Mouse (Mus musculus) frontal cortex, postnatal 10 days (tissue): ENCODE data around the gene Ranbp1.

ENCODE experiments used
- DNase-seq, 2 experiments: peaks; one replicate each; pipeline ENCODE4 v3.0.0; 2022; ENCODE audit warnings: low spot score in 2 of 2, mixed read lengths in 1 of 2

Gene Ranbp1

GRCm38 (mm10) chr16:18234671-18235388 lies 13.7 kb downstream of the Ranbp1 start, which contains the start of gene Zdhhc8:
TSS of gene Zdhhc8 (minus strand) at chr16:18235136.
- DNase-seq, result peak in 1 of 2 experiments; percentile 82

GRCm38 (mm10) chr16:18233919-18234670 lies 14.4 kb downstream of the Ranbp1 start:
- no peak for DNase-seq

DNA sequence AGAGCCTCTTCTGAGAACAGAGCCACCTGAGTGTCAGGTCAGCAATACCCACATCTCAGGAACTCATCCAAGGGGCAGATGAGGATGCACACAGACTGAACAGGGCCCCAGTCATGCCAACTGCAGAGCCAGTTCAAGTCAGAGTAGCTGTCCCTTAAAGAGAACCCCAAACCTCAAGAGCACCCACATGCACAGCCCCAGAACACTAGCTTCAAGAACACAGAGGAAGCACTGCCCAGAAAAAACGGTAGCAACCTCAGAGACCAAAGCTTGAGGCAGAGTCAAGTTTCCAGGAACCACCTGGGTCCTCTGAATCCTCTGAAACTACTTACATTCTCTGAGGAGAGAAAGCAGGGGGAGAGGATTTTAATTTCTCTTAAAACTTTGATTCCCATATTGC lies 15.1 kb downstream of the Ranbp1 start:
- no peak for DNase-seq

DNA sequence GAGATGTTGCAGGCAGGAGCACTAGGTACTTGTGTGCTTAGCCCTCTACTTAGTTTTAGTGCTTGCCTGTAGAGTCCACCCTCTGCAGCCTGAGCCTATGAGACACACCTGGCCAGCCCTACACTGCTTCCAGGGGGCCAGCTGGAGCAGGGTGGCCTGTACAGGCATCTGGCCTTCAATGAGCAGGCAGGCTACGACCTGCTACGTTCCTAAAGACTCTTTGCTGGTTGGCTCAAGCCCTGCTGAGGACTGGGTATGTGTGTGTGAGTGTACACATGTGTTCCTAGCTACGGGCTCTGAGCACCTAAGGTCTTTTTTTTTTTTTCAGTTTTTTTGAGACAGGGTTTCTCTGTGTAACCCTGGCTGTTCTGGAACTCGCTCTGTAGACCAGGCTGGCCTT lies 17.1 kb downstream of the Ranbp1 start:
- no peak for DNase-seq

DNA sequence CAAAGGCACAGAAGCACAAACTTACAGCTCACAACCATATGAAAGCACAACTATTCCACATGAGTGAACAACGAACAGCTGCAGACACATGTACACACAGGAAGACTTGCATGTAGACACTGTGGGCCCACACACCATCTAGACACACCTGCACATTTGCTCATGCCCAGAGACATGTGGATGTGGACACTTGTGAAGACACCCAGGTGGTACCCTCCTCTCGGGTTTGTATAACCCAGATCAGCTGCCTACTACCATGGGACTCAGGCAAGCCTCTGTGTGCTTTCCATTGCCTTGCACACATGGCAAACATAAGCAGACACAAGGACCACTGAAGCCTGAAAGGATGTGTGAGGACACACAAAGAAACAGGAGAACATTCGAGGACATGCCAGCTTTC lies 17.5 kb downstream of the Ranbp1 start:
- no peak for DNase-seq

DNA sequence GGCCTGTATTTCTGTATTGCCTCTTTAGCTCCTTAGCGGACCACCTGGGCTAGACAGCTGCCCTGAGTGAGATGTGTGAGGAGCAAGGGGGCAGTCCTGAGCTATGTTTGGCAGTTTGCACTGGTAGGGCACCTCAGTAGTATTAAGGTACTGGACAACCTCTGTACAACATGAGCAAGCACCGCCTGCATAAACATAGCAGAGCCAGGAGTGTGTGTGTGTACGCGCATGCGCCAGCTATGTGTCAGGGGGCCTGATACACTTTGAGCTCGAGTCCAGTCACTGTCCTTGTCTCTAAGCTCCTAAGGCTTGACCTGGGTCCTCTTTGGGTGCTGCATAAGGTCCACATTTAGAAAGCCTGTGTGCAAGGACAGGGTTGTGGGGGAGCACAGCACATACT lies 17.9 kb downstream of the Ranbp1 start:
- DNase-seq, result no peak

GRCm38 (mm10) chr16:18229622-18230021 lies 18.9 kb downstream of the Ranbp1 start:
- DNase-seq, result peak; percentile 78 to 88

GRCm38 (mm10) chr16:18228856-18229255 lies 19.7 kb downstream of the Ranbp1 start:
- no peak for DNase-seq

- no peak for DNase-seq
These were observed 20.6 kb downstream of the Ranbp1 start for GRCm38 (mm10) chr16:18227897-18228422.

GRCm38 (mm10) chr16:18227187-18227586 lies 21.3 kb downstream of the Ranbp1 start:
- DNase-seq, result peak in 1 of 2 experiments; percentile 12

DNA sequence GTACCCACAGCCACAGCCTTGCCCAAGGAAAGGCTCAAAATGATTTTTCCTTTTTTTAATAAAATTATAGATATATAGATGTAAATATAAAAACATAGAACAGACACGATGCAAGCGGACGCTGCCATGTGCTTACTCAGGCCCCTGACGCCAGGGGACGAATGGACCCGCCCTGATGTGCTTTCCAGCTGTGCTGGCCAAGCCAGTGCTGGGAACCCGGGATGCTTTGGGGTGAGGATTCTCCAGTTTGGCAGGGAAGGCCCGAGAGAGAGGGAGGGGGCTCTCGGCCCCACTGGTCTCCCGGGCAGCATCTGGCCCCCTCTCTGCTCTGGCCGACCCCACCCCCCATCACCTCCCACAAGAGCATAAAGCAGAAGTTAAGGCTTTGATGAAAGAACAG lies 26.3 kb downstream of the Ranbp1 start:
- DNase-seq, result no peak

GRCm38 (mm10) chr16:18221543-18221898 lies 27.0 kb downstream of the Ranbp1 start:
- DNase-seq, result no peak

DNA sequence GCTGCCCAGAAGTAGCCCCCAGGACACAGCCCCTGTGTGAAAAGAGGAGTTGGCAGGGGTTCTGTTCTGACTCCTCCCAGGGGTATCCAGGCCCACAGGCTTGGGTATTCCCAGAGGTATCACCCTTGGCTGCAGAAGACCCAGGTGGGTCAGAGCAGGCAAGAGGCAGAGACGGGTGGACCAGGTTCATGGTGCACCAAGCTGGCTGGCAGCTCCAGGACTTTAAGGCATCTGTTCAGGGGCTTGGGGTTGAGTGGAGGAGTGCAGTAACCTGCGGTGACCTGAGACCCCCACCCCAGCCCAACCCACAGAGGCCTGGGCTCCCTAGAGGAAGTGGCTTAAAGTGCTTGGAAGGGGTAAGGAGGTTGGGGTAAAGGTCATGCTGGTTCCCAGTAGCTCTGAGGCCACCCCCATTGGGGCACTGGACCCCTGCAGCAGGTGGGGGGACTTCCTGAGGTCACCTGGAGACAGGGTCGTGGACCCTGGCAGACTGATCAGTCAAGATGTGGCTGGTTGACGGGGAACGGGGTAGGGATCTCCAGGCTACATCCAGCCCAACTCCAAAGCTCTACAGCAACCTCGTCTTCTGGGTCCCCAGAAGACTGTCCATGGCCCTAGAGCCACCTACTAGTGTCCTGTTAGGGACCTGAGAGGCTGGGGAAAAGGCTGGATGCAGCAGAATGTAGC lies 27.5 kb downstream of the Ranbp1 start:
- no peak for DNase-seq

- peak; percentile 58 to 78 for DNase-seq
These were observed 28.5 kb downstream of the Ranbp1 start for GRCm38 (mm10) chr16:18220001-18220400.

- no peak for DNase-seq
These were observed 29.9 kb downstream of the Ranbp1 start for GRCm38 (mm10) chr16:18218580-18218996.

DNA sequence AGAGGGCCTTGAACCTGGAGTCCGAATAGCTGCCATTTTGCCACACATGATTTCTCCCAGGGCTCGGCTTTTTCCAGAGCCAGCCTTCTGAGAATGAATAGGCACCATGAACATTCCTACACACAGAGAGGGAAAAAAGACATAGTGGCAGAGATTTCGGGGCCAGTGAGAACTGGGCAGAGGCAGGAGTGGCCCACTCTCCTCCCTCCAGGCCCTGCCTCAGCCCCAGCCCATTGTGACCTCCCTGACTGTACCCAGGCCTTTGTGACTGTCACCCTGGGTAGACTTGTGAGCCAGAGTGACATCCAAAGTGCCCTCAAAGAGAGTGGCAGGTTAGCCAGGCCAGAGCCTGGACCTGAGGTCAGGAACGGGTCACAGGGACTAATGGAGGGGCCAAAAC lies 31.0 kb downstream of the Ranbp1 start, which contains the start of gene Ccdc188:
Ccdc188 (plus strand) TSS at position 301 of the 400 bp plus-strand sequence.
- DNase-seq, result no peak

GRCm38 (mm10) chr16:18214858-18215257 lies 33.7 kb downstream of the Ranbp1 start:
- DNase-seq, result no peak

DNA sequence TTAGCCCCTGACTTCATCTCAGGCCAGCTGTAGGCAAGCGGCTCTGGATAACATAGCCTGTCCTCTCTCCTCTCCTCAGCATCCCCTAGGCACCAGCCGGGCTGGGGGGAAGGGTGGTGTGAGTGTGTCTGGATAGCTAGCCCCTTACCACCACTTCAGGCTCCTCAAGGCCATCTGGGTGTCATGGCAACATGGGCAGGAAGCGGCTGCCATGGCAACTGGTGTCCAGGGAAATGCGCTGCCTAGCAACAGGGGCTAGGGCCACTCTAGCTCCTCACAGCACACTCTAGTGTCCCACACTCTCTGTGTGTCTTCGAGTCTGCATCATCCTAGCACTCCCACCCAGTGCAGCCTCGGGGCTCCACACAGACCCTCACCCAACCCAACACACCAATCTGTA lies 34.8 kb downstream of the Ranbp1 start:
- DNase-seq, result peak; percentile 80 to 84

DNA sequence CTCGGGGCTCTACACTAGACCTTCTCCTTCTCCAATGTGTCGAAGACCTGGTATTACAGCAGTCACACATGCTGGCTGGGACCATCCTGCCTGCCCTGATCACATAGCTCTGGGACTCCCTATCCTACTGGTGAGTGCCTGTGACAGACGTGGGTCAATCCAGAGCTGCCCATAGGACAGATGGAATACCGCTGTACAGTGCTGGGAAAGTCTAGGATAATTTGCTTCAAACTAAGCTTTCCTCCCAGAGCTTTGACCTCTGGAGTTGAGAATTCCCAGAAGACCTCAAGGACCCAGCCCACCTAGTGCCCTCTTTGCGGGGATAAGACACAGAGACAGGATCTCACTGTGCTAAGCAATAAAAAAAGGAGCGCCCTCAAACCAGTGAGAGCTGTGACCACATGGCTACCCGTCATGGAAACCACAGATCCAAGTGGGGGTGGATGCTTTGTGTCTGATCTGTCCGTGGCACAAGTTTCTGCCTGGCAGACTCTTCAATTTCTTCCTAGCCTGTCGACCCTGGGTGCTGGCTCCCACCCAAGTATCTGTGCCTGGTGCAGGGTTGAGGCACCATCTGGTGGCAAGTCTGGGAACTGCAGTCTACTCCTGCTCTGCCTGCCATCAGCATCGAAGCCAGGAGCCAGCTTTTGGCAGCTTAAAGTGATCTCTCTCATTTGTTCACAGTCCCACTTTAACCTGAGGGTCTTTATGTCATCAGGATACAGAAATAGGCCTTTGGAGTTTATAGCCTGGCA lies 36.9 kb downstream of the Ranbp1 start:
- peak; percentile 84 to 93 for DNase-seq

DNA sequence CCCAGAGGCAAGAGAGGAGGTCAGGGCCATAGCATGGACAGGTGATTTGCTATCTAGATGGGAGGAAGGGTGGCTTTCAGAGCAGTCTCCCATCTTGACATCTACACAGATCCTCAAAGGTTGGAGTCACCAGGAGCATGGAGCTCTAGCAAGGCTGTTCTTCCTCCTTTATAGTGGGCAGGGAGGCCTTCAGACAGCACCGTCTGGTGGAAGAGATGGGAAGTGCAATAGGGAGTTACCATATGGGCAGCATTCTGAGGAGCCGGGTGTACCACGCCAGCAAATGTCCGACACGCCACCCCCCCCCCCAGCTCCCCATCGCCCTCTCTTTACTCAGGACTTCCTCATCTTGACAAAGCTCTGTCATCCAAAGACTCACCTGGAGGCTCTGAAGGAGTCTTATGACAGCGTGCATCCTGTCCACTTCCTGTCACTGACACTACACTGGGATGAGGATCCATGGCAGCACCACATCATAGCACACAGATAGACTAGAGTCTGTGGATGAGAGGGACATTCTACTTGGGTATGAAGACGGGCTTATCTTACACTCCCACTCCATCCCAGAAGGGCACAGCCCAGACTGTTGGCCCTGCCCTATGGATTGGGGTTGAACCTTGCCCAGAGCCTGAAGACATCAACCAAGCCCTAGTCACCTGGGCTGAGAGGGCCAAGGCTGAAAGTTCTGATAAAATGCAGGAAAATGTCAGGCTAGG lies 37.7 kb downstream of the Ranbp1 start:
- peak in 1 of 2 experiments; percentile 24 for DNase-seq
